Mouse (Mus musculus) embryo, embryonic 11.5 days (tissue): ENCODE measurements around the gene BC005561.
"Not testable (repeated sequence)": the region's sequence is repeated elsewhere in the genome, so short reads cannot be mapped to it uniquely, and the experiment has no call there.

ENCODE experiments used
- DNase-seq: peaks from one replicate; pipeline ENCODE4 v3.0.0-alpha.2; 2012; ENCODE audit warnings: low read depth, low spot score

BC005561 gene

GRCm38 (mm10) chr5:104508195-104508891 lies at the start of gene BC005561:
TSS of gene BC005561 (plus strand) at chr5:104508352.
- DNase-seq = peak; percentile 81

GRCm38 (mm10) chr5:104458832-104459705 lies 49.1 kb upstream of the BC005561 start, which contains the start of gene Pkd2:
TSS of gene Pkd2 (plus strand) at chr5:104459450.
- DNase-seq = peak; percentile 51

GRCm38 (mm10) chr5:104459706-104460455 lies 48.3 kb upstream of the BC005561 start:
- DNase-seq = peak; percentile 41

GRCm38 (mm10) chr5:104460456-104460838 lies 47.7 kb upstream of the BC005561 start:
- no peak for DNase-seq

DNA sequence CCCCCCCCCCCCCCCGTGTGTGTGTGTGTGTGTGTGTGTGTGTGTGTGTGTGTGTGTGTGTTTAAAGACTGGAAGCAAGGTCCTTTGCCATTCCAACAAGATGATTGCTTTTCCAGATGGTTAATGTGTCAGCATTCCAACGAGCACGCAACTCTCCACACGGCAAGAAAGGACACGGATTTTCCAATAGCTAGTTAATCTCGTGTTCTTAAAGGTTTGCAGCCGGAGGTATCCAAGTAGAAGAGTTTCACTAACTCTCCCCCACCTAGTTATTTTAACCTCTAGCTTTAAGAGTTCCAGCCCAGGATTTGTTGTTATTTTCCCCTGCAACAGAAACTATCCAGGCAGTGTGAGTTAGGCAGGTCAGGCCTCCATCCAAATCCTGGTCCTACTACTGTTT lies 47.3 kb upstream of the BC005561 start:
- DNase-seq = peak; percentile 19

- DNase-seq = no peak
Observed at GRCm38 (mm10) chr5:104465279-104465678, 42.9 kb upstream of the BC005561 start.

DNA sequence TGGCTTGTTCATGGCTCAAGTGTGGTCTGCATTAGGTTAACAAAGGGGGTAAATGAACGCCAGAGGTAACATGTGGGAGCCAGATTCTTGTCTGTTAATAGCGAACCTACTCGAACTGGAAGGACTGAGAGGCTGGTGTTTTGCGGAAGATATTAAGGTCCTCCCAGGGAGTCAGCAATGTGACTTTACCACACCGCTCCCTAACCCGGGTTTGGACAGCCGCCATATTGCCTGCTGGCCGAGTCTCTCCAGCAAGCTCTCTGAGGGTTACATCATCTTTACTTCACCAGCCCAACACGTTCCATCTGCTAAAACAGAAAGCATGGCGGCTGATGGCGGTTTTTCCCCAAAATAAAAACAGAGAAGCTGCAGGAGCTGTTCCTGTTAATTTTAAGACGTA lies 42.4 kb upstream of the BC005561 start:
- DNase-seq = no peak

DNA sequence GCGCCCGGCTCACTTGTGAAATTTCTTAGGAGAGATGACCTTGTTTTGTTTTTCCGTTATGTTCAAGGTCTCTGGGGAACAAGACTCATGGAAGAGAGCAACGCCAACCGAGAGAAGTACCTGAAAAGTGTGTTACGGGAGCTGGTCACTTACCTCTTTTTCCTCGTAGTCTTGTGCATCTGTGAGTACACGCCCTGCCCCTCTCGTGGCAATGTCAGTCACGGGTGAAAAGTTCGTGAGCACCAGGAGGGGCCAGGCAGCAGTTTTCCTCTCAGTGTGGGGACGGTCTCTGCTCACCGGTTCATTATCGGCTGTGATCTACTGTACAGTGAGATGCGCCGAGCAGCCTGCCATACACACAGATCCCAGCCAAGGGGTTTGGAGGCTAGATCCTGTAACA lies 41.3 kb upstream of the BC005561 start:
- no peak for DNase-seq

DNA sequence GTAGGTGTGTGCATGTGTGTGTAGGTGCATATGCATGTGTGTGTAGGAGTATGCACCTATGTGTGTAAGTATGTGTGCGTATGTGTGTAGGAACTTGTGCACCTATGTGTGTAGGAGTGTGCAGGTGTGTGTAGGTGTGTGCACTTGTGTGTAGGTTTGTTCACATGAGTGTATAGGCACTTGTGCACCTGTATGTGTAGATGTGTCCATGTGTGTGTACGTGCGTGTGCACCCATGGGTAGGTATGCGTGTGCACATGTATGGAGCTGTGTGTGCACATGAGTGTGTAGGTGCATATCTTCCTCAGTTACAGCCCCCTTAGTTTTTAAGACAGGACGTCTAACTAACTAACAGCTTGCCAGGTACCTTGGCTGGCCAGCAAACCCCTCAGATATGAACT lies 39.6 kb upstream of the BC005561 start:
- no peak for DNase-seq

DNA sequence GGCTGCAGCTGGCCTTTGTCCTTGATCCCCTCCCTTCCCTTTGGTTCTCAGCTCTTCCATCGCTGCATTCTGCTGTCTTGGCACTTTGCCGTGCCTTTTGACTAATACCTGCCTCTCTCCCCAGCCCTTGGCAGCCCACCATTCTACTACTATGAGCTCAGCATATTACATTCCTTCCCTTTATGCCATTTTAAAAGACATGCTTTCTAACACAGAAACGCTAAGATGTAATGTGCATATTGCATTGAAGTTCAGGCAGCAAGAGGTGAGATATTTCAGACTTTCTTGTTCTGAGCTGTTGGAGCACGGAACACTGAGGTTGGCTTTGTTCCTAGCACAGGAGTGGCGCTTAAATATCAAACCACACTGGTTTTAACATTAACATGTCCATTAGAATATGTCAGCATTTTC lies 37.2 kb upstream of the BC005561 start:
- DNase-seq = no peak

GRCm38 (mm10) chr5:104472371-104472770 lies 35.8 kb upstream of the BC005561 start:
- no peak for DNase-seq

- DNase-seq = no peak
Observed at GRCm38 (mm10) chr5:104480367-104480766, 27.8 kb upstream of the BC005561 start.

GRCm38 (mm10) chr5:104482856-104483255 lies 25.3 kb upstream of the BC005561 start:
- no peak for DNase-seq

- no peak for DNase-seq
Observed at GRCm38 (mm10) chr5:104491561-104491960, 16.6 kb upstream of the BC005561 start.

DNA sequence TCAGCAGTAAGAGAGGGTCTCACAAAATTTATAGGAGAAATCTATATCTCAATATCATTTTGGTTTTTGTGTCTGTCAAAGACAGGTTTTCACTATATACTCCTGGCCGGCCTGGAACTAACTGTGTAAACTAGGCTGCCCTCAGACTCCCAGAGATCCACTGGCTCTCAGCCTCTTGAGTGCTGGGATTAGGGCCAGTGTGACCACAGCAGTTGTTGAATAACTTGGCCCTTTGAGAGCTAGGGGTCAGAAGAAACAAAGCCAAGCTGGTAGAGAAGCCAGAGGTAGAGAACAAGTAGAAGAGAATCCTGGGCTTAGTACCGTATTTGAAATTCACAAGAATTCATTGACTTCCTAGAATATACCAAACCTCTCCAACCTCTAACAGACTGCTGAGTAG lies 3.3 kb upstream of the BC005561 start:
- no peak for DNase-seq

DNA sequence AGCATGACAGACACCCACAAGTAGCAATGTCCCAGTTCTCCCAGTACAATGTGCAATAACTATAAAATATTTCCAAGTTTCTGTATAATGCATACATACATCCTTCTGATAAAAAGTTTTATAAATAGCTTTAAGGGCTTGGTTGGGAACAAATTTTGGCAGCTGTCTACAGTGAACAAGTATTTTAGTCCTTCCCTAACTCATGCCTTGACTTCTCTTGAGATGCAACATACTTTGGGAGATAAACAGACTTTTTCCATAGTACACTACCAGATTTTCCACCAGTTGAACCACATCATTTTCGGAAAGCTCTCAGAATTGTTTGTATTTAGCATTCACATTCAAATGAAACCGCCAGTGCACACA lies 340 bp upstream of the BC005561 start:
- DNase-seq = no peak

GRCm38 (mm10) chr5:104511211-104511610 lies 3.1 kb downstream of the BC005561 start:
- no peak for DNase-seq

DNA sequence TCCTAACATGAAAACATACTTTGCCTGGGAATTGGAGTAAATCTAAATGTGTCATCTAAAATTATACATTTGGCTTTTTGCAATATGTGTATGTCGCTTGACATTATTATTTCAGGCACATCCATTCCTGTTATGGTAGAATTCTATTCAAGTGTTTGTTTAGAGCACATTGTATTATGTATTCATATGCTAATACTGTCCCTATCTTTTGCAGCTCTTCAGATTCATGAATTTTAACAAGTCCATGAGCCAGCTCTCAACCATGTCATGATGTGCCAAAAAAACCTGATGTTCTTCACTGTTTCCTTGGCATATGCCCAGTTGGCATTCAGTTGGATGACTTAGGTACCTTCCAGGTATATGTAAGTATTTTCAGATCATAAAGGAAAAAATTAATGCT lies 30.5 kb downstream of the BC005561 start:
- DNase-seq = no peak

DNA sequence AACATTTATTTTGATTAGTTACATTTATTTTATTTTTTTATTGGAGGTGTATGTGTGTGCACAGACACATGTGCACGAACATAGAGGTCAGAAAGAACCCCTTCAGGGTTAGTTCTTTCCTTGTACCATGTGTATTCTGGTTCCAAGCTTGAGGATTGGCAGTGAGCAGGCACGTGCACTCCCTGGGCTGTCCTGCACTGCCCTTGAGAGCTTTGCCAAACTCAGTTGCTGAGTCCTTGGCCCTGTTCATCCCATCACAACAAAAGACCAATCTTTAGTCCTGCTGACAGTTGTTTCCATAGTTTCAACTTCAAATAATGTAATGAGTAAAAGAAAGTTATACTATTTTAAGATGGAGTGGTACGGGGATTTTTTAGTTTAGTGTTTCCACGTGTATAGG lies 31.2 kb downstream of the BC005561 start:
- no peak for DNase-seq

DNA sequence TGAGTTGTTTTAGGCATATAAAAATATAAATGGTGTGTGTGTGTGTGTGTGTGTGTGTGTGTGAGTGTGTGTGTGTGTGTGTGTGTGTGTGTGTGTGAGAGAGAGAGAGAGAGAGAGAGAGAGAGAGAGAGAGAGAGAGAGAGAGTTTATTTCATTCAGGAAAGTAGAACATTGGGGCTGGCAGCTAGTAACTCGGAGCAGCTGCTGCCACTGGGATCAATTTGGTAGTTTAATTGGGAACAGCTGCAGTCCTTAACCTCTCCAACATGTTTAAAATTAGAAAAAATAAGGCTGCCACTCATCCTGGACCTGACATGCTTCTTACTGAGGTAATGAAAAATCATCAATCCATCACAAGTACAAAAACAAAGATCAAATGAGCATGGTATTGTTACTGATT lies 59.9 kb downstream of the BC005561 start:
- DNase-seq = not testable (repeated sequence)

DNA sequence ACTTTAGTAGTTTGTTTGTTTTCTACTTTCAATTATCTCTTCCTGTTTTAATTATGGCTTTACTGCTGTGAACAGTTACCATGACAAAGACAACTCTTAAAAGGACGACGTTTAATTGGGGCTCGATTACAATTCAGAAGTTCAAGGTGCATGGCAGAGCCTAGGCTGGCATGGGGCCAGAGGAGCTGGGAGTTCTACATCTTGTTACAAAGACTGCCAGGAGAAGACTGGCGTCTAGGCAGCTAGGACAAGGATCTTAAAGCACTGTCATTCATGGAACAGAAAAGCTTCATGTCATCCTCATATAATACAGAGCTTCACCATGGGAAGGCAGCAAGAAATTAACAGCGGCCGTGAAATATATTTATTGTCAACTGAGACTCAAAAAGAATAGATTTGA lies 62.6 kb downstream of the BC005561 start:
- no peak for DNase-seq

DNA sequence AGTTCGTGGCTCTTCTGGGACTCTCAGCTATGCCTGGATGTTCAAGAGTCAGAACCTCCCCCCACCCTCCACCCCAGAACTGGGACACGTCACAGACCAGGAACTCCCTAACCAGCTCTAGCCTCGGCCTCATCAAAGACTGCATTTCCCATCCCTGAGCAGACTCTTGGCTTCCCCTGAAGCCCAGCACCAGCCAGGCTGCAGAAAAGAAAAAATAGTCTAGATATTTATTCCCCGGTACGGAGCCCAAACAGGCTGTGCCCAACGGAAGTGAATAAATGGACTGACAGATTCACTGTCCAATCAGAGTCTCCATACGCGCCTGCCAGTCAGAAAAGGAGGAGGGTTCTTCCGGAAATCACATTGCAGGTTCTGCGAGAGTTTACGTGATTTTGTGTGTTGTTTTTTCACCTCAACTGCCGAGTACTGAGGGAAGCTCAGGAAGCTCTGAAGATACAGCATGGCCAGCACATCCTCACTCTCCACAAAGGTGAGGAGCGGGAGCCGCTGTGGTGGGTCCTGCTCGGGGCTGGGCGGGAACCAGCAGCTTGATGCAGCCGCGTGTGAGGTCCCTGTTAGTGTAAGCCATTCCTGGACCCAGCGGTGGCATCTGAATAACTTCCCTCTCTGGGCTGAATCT lies 63.2 kb downstream of the BC005561 start:
- peak; percentile 53 for DNase-seq
